Mouse (Mus musculus): ENCODE measurements around the gene Fam57b.

Fam57b gene

DNA sequence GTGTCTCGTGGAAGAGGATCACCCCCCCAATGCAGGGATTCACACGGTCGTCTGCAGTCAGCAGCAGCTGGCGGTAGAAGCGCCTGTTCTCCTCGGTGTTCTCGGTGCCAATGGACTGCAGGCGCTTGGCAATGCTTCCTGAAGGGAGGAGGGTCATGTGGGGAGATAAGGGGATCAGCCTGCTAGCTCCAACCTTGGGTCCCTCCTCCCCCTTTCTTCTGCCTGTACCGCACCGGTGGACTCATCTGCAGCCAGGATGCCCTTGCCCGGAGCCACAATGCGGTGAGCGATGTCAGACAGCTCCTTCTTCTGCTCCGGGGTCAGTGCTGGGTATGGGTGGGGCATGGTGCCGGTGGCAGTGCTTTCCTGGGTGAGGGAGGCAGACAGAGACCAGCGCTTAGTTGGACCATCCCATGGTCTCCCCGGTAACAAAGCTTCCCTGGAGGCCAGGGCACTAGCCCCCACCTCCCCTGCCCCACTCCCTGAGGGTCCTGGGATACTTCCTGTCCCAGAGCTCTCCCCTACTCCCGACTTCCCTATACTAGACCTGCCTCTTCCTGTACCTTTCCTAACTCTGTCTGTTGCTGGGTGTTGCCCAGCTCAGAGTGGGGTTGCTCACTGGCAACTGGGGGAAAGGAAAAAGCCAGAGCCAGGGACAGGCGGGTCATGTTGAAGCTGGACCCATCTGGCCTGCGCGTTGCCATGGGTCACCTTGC is at the start of gene Fam57b:
Gene Fam57b, plus strand, starts transcription at position 258 of the 716 bp plus-strand sequence.
- DNase-seq: peak; percentile 52 to 67

DNA sequence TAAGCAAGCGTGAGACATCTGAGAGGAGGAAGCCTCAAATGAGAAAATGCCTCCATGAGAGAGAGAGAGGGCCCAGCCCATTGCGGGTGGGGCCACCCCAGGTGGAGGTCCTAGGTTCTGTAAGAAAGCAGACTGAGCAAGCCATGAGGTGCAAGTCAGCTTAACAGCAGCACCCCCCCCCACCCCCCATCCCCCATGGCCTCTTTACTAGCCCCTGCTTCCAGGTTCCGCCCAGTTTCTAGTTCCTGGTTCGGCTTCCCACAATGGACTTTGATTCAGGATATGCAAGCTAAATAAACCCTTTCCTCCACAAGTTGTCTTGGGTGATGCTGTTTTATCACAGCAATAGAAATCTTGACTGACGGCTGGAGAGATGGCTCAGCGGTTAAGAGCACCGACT is 48.6 kb upstream of the Fam57b start:
- DNase-seq: no peak

DNA sequence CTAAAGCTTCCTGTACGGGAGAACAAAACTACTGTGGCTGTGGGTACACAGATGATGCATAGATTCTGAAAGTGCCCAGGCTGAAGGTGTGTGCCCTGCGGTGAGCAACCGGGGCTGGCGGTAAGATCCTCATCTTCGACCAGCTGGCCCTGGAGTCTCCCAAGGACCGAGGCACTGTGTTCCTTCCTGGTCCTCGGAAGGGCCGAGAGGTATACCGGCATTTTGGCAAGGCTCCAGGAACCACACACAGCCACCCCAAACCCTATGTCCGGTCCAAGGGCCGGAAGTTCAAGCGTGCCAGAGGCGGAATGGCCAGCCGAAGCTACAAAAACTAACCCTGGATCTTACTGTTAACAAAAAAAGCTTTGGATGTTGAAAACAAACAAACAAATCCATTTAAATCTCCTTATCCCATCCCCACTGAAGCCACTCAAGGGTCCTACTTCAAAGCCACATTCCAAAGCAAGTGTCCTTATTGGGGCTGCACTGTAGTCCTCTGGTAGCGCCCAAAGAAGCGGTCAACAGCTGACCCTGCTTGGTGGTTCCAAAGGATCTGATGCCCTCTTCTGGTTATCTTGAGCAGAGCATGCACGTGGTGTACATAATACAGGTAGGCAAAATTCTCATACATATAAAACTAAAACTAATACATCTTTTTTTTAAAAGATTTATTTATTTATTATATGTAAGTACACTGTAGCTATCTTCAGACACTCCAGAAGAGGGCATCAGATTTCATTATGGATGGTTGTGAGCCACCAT is 47.7 kb upstream of the Fam57b start:
- no peak for DNase-seq

GRCm38 (mm10) chr7:126754866-126755265 is 42.6 kb upstream of the Fam57b start:
- peak; percentile 86 for DNase-seq

DNA sequence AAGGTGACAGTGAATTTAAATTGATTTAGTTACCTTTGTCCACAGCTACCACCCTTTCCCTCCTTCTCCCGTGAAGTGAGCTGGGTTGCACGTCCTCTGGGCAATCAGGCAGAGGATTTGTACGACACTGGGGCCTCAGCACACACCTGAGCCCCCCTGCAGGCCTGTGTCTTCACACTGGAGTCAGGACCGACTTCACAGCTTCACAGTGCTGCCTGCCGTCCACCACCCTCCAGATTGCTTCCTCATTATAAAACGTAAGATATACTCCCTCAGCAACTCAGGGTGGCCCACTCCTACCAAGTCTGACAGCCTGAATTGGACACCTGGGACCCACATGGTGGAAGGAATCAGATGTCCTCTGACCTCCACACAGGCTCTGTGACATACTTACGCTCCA is 38.9 kb upstream of the Fam57b start:
- peak in 1 of 2 experiments; percentile 8 for DNase-seq

DNA sequence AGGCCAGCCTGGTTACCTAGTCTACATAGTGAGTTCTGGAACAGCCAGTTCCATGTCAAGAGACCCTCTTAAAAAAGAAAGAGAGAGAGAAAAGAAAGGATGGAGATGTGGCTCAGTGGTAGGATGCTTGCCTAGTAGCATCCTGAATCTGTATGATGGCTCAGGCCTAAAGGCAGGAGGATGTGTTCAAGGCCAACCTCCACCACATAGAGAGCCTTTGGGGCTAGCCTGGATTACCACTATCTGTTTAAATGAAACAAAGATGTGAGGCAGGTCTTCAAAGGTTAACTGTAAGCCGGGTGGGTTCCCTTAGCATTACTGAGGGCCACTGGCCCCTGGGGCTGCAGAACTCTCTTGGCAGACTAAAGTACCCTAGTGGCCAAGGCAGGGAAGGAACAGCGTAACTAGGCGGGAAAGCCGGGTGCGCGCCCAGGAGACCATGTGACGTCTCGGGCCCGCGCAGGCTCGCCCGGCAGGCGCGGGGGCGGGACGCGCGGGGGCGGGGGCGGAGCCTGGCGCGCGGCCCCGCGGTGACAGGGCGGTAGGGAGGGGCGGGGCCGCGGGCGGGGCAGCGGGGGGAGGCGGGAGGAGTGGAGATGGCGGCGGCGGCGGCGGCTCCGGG is 38.3 kb upstream of the Fam57b start, which contains the start of gene Mapk3:
Gene Mapk3, plus strand, starts transcription at position 552 of the 622 bp plus-strand sequence.
- peak; percentile 87 to 95 for DNase-seq

DNA sequence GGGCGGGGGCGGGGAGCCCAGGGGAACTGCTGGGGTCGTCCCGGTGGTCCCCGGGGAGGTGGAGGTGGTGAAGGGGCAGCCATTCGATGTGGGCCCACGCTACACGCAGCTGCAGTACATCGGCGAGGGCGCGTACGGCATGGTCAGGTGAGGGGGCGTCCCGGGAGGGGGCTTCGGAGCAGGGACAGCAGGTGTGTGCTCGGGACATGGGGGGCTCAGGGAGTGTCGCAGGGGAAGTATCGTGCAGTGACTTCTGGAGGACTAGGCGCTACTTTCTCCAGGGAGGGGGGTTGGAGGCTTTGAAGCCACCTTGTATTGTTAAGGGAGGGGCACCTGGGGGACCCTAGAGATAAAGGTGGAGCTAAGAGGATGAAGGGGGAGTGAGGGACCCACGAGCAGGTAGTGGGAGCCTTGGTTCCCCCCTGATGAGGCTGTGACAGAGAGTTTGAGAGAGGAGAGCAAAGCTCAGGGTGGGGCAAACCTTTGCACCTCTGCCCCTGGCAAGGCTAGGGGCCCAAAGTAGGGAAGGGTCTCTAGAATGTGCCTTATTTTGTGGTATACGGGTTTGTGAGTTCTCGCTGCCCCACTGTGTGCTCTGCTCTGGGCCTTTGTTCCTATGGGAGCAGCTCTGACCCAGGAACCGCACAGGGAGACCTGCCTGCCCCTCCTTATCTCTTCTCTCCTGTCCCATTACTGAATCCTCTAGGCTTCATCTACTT is 37.6 kb upstream of the Fam57b start:
- peak; percentile 38 to 52 for DNase-seq

GRCm38 (mm10) chr7:126760391-126760802 is 37.1 kb upstream of the Fam57b start:
- DNase-seq: peak; percentile 71 to 75

DNA sequence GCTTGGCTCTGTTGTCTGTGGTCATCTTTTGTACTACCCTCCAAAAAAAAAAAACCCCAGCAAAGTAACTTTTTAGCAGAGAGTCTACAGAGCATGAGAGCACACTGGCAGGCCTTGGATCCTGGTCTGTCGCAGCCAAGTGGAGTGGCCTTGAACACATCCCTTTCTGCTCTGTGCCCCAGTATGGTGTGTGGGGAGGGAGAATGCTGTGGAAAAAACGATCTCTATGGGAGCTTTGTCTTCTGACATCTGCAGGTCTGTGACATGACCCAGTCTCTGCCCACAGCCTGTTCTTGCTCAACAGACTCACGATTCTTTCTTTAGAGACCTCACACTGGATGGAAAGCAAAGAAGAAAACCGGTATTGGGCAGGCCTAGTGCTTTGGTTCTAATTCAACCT is 36.5 kb upstream of the Fam57b start:
- DNase-seq: peak in 1 of 2 experiments; percentile 11

- DNase-seq: no peak
These were observed 35.9 kb upstream of the Fam57b start for GRCm38 (mm10) chr7:126761529-126762067.

DNA sequence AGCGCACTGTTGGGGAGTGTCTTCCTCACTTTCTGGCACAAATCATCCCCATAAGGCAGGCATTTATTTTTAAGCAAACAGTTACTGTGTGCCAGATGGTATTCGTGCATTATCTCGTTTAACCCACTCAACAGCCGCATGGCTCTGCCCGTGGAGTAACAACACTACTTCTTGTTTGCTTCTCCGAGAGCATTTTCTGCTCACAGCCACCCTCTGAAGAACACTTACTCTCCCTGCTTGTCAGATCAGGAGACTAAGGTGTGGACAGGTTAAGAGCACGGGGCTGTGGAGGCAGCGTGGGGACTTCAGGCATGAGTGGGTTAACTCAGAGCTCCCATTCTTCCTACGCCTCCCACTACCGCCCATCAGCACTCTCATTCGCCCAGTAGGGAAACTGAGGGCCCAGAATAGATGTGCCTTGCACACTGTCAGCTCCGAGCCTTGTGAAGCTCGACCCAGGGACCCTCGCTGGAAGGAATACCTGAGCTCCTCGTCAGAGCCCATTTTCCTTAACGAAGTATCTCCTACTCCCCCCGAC is 34.9 kb upstream of the Fam57b start:
- DNase-seq: peak in 1 of 2 experiments; percentile 8

DNA sequence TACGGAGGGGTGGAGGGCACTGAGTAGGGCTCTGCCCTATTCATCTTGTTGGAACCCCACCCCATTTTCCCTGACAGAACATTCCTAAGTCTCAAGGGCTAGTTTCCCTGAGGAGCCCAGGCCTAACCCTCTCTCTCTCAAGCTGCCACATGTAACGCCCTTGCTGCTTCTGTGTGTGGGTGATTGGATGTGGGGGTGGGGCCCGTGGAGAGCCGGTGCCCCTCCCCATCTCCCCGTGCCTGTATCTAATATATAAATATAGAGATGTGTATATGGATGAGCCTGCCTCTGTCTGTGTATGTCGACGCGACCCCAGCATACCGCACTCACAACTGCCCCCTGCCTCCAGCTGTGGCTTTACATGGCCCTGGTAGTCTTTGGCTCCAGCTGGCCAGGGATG is 31.9 kb upstream of the Fam57b start:
- DNase-seq: no peak

- DNase-seq: peak in 1 of 2 experiments; percentile 4
These were observed 31.3 kb upstream of the Fam57b start, which contains the start of gene Gdpd3 for GRCm38 (mm10) chr7:126766201-126766600. TSS of gene Gdpd3 (plus strand) at chr7:126766334.

DNA sequence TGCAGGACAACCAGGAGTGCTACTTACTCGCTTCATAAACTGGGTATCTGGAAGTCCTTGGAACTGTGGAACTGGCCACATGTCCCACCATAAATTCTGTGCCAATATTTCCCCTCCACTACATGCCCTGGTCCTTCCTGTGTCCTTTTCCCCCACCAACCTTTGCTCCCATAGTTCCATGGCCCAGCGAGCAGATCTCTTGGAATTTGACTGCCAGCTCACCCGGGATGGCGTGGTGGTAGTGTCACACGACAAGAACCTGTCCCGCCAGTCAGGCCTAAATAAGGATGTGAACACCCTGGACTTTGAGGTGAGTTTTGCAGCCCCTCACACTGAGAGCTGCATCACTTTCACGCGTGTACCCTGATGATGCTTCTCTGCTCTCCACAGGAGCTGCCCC is 30.5 kb upstream of the Fam57b start:
- DNase-seq: no peak

DNA sequence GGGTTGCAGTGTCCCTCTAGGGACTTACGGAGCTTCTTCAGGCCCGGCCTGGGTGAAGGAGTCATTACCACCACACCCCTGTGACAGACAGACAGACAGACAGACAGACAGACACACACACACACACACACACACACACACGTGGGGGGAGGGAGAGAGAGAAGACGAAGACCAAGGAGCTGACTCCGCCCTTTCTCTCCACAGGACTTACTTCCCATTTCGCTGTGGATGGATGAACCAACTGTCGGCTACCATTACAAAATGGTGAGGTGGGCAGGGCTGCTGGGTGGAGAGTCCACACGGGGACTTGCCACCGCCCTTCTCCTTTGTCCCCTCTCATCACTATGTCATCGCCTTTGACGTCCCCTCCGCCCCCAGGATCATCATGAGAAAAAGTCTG is 26.7 kb upstream of the Fam57b start:
- peak in 1 of 2 experiments; percentile 3 for DNase-seq

DNA sequence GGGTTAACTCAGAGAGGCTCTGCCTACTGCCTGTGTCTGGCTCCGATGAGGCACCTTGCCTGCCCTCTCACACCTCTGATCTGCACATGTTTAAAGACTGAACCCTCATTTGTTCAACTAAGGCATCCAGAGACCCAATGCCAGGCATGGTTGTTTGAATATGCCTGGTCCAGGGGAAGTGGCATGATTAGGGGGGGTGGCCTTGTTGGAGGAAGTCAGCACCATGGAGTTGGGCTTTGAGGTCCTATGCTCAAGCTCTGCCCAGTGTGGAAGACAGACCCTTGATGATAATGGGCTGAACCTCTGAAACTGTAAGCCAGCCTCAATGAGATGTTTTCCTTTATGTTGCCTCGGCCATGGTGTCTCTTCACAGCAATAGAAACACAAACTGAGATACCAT is 24.1 kb upstream of the Fam57b start:
- peak in 1 of 2 experiments; percentile 5 for DNase-seq

- no peak for DNase-seq
These were observed 23.0 kb upstream of the Fam57b start for GRCm38 (mm10) chr7:126774463-126774862.

- DNase-seq: peak in 1 of 2 experiments; percentile 6
These were observed 22.1 kb upstream of the Fam57b start for GRCm38 (mm10) chr7:126775185-126775977.

GRCm38 (mm10) chr7:126775978-126776234 is 21.6 kb upstream of the Fam57b start:
- DNase-seq: peak in 1 of 2 experiments; percentile 4

DNA sequence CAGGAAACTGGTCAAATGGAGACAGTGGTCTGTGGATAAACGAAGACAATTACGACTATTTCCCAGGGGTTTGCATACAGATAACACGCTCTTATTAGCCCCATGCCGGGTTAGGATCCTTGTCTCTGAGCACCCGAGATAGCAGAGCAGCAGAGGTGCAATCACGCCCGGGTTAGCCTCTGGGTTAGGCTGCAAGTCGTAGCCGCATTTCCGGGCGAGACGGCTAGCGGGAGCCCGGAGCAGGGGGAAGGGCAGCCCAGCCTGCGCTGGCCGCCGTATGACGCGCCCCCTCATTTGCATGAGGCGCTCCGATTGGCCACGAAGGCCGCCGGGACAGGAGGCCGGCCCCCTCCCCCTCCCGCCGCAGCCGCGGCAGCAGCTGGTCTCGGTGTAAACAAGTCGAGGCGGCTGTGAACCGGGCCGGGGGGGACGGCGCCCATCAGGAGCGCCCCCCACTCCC is 20.8 kb upstream of the Fam57b start, which contains the start of gene Ypel3:
Gene Ypel3, plus strand, starts transcription at position 358 of the 460 bp plus-strand sequence.
- DNase-seq: peak; percentile 97 to 98

- DNase-seq: peak; percentile 49 to 54
These were observed 20.0 kb upstream of the Fam57b start for GRCm38 (mm10) chr7:126777476-126777875.

All from cerebellum, adult 18-20 months (tissue).